Mouse (Mus musculus) forebrain, embryonic 12.5 days (tissue): ENCODE data around the gene Fsd1. TPM values are rescaled to one million over a fixed set of nuclear protein-coding genes. Genes with fewer than 3 reads are reported as not detected.
"Not testable (repeated sequence)": the region's sequence is repeated elsewhere in the genome, so short reads cannot be mapped to it uniquely, and the experiment has no call there.

Source experiments
- ATAC-seq: fragments of 200-750 bp; cut with Nextera tagmentation; 2 replicates; pipeline ENCODE4 v1.8.0; 2017; ENCODE audit warnings: moderate TSS enrichment; ENCODE audit not compliant: low FRiP score
- H3K27ac ChIP-seq: fragments of 300-500 bp; sonication (generic); 2 replicates; pipeline ENCODE4 v1.5.1; 2016; ENCODE audit warnings: mild to moderate bottlenecking
- H3K27me3 ChIP-seq: fragments of 300-500 bp; sonication (generic); 2 replicates; pipeline ENCODE4 v1.6.1; 2016; ENCODE audit warnings: mild to moderate bottlenecking
- H3K36me3 ChIP-seq: fragments of 300-500 bp; sonication (generic); replicated peaks from 2 replicates; pipeline ENCODE4 v1.6.1; 2016; ENCODE audit warnings: mild to moderate bottlenecking
- H3K4me1 ChIP-seq: fragments of 300-500 bp; sonication (generic); 2 replicates; pipeline ENCODE4 v1.6.1; 2016
- H3K4me2 ChIP-seq: fragments of 300-500 bp; sonication (generic); 2 replicates; pipeline ENCODE4 v1.6.1; 2016; ENCODE audit warnings: mild to moderate bottlenecking, moderate library complexity
- H3K4me3 ChIP-seq: fragments of 300-500 bp; sonication (generic); replicated peaks from 2 replicates; pipeline ENCODE4 v1.5.1; 2016; ENCODE audit warnings: mild to moderate bottlenecking
- H3K9ac ChIP-seq: fragments of 300-500 bp; sonication (generic); 2 replicates; pipeline ENCODE4 v1.6.1; 2016; ENCODE audit warnings: mild to moderate bottlenecking
- H3K9me3 ChIP-seq: fragments of 300-500 bp; sonication (generic); 2 replicates; pipeline ENCODE4 v1.6.1; 2016
- WGBS: fragments of 180-500 bp; shearing (Covaris S2); methylation state at CpG from one replicate; pipeline ENCODE4 v1.1.7; 2016; 5-methylcytosine and 5-hydroxymethylcytosine counted together
- polyA plus RNA-seq: library from polyadenylated mRNA; unstranded; fragments of >200 nt; fragmentation: Nextera tagmentation; extraction: Ambion mirVana; gene quantifications from 2 replicates; pipeline ENCODE4 v1.2.1, GENCODE M21; 2016

Fsd1 gene
- polyA plus RNA-seq, result 79.7 and 82.4 TPM in 2 replicates

- H3K9me3 ChIP-seq, result no peaks in the 10 kb centered on the region
- H3K9ac ChIP-seq, result peak within 1 kb of the TSS; percentile 78
- H3K4me1 ChIP-seq, result peaks cover 14% of the 10 kb centered on the region
- peak within 1 kb of the TSS; percentile 91 for H3K4me2 ChIP-seq
- no peaks in the 10 kb centered on the region for H3K27me3 ChIP-seq
- peak within 1 kb of the TSS; percentile 74 for H3K4me3 ChIP-seq
- peak; percentile 88 for ATAC-seq
- no peak within 1 kb of the TSS for H3K27ac ChIP-seq
- WGBS, result 10% methylated on average over 32 of the region's 35 CpGs
- peaks cover 15% of the 10 kb centered on the region for H3K36me3 ChIP-seq
Measured at GRCm38 (mm10) chr17:55986030-55986961, at the start of gene Fsd1. Gene Fsd1 (plus strand): TSS chr17:55986509.

GRCm38 (mm10) chr17:55944387-55944865 lies 41.9 kb upstream of the Fsd1 start:
- H3K9ac ChIP-seq, result peak overlapping the region; percentile 67; the same call in 1 of the 2 replicates
- H3K4me3 ChIP-seq, result peak overlapping the region; percentile 54
- not testable (repeated sequence) for H3K27me3 ChIP-seq, H3K4me1 ChIP-seq, H3K36me3 ChIP-seq, ATAC-seq, H3K9me3 ChIP-seq
- 39% methylated on average over 10 of the region's 10 CpGs for WGBS
- H3K4me2 ChIP-seq, result peak overlapping the region; percentile 77
- H3K27ac ChIP-seq, result peak overlapping the region; percentile 93

- H3K4me2 ChIP-seq, result peak overlapping the region; percentile 77
- ATAC-seq, result peak; percentile 97
- H3K4me1 ChIP-seq, H3K36me3 ChIP-seq, H3K9me3 ChIP-seq, H3K27me3 ChIP-seq: not testable (repeated sequence)
- H3K4me3 ChIP-seq, result peak overlapping the region; percentile 54
- under 1% methylated on average over 56 of the region's 56 CpGs for whole genome bisulfite sequencing
- H3K9ac ChIP-seq, result peak overlapping the region; percentile 67
- H3K27ac ChIP-seq, result peak overlapping the region; percentile 93
Measured at GRCm38 (mm10) chr17:55944866-55945682, 41.2 kb upstream of the Fsd1 start.

GRCm38 (mm10) chr17:55945696-55946095 lies 40.6 kb upstream of the Fsd1 start:
- H3K27me3 ChIP-seq, result peaks cover 13% of the 10 kb centered on the region; the same call in 1 of the 2 replicates
- H3K36me3 ChIP-seq, result no peaks in the 10 kb centered on the region
- no peaks in the 10 kb centered on the region for H3K9me3 ChIP-seq
- no peak for ATAC-seq
- peak overlapping the region; percentile 54 for H3K4me3 ChIP-seq
- H3K27ac ChIP-seq, result peak overlapping the region; percentile 93; the same call in 1 of the 2 replicates
- peak overlapping the region; percentile 77 for H3K4me2 ChIP-seq
- peak overlapping the region; percentile 67 for H3K9ac ChIP-seq
- peaks cover 9% of the 10 kb centered on the region for H3K4me1 ChIP-seq
- WGBS, result 40% methylated on average over 5 of the region's 5 CpGs

GRCm38 (mm10) chr17:55948647-55949046 lies 37.7 kb upstream of the Fsd1 start:
- Histone ChIP-seq H3K4me3 (no peak overlapping the region), H3K4me2 (no peak overlapping the region), H3K4me1 (peaks cover 9% of the 10 kb centered on the region), H3K9me3 (no peaks in the 10 kb centered on the region), H3K9ac (no peak overlapping the region), H3K36me3 (no peaks in the 10 kb centered on the region), H3K27me3 (peaks cover 25% of the 10 kb centered on the region; the same call in 1 of the 2 replicates), H3K27ac (no peak overlapping the region)
- no peak for ATAC-seq
- WGBS, result 90% methylated on average over 4 of the region's 4 CpGs

GRCm38 (mm10) chr17:55949400-55949799 lies 36.9 kb upstream of the Fsd1 start, which contains the start of gene Zfp119b:
Gene Zfp119b (minus strand): TSS chr17:55949500.
- WGBS, result 89% methylated on average over 2 of the region's 2 CpGs

GRCm38 (mm10) chr17:55950601-55951000 lies 35.7 kb upstream of the Fsd1 start:
- no peak for ATAC-seq
- H3K4me2 ChIP-seq, result no peak overlapping the region
- H3K36me3 ChIP-seq, result no peaks in the 10 kb centered on the region
- H3K27me3 ChIP-seq, result peaks cover 41% of the 10 kb centered on the region
- no peak overlapping the region for H3K4me3 ChIP-seq
- no peak overlapping the region for H3K9ac ChIP-seq
- no peaks in the 10 kb centered on the region for H3K9me3 ChIP-seq
- H3K27ac ChIP-seq, result no peak overlapping the region
- WGBS, result 85% methylated on average over 9 of the region's 9 CpGs
- H3K4me1 ChIP-seq, result peaks cover 3% of the 10 kb centered on the region

More at GRCm38 (mm10) chr17:55949400-55949799, 36.9 kb upstream of the Fsd1 start, which contains the start of gene Zfp119b:
- H3K9ac ChIP-seq, result no peak within 1 kb of the TSS
- no peaks in the 10 kb centered on the region for H3K36me3 ChIP-seq
- H3K4me2 ChIP-seq, result no peak within 1 kb of the TSS
- no peak within 1 kb of the TSS for H3K27ac ChIP-seq
- H3K4me3 ChIP-seq, result no peak within 1 kb of the TSS
- H3K4me1 ChIP-seq, result peaks cover 6% of the 10 kb centered on the region
- H3K9me3 ChIP-seq, result no peaks in the 10 kb centered on the region
- peaks cover 29% of the 10 kb centered on the region for H3K27me3 ChIP-seq
- no peak for ATAC-seq

GRCm38 (mm10) chr17:55952041-55952440 lies 34.3 kb upstream of the Fsd1 start:
- Histone ChIP-seq H3K27me3 (peaks cover 41% of the 10 kb centered on the region), H3K9ac (no peak overlapping the region), H3K4me3 (no peak overlapping the region), H3K36me3 (no peaks in the 10 kb centered on the region), H3K27ac (no peak overlapping the region), H3K4me2 (no peak overlapping the region), H3K9me3 (no peaks in the 10 kb centered on the region), H3K4me1 (peaks cover 11% of the 10 kb centered on the region)
- ATAC-seq, result no peak

- H3K4me1 ChIP-seq, result peaks cover 15% of the 10 kb centered on the region
- H3K4me2 ChIP-seq, result no peak within 1 kb of the TSS
- no peak for ATAC-seq
- H3K27ac ChIP-seq, result no peak within 1 kb of the TSS
- H3K27me3 ChIP-seq, result peaks cover 41% of the 10 kb centered on the region
- H3K9me3 ChIP-seq, result no peaks in the 10 kb centered on the region
- no peaks in the 10 kb centered on the region for H3K36me3 ChIP-seq
- 77% methylated on average over 6 of the region's 6 CpGs for WGBS
- H3K4me3 ChIP-seq, result no peak within 1 kb of the TSS
- H3K9ac ChIP-seq, result no peak within 1 kb of the TSS
Measured at GRCm38 (mm10) chr17:55952447-55953027, 33.8 kb upstream of the Fsd1 start, which contains the start of gene Ebi3. Gene Ebi3 (plus strand): TSS chr17:55952640.

GRCm38 (mm10) chr17:55953751-55954150 lies 32.6 kb upstream of the Fsd1 start:
- 76% methylated on average over 6 of the region's 6 CpGs for WGBS
- Histone ChIP-seq H3K4me2 (no peak overlapping the region), H3K9ac (no peak overlapping the region), H3K27me3 (peaks cover 38% of the 10 kb centered on the region), H3K4me1 (peaks cover 26% of the 10 kb centered on the region), H3K36me3 (no peaks in the 10 kb centered on the region), H3K4me3 (no peak overlapping the region), H3K27ac (no peak overlapping the region), H3K9me3 (no peaks in the 10 kb centered on the region)
- ATAC-seq, result no peak

- H3K4me3 ChIP-seq, result no peak overlapping the region
- peaks cover 26% of the 10 kb centered on the region for H3K4me1 ChIP-seq
- H3K27ac ChIP-seq, result no peak overlapping the region
- H3K36me3 ChIP-seq, result no peaks in the 10 kb centered on the region
- no peak for ATAC-seq
- no peaks in the 10 kb centered on the region for H3K9me3 ChIP-seq
- H3K4me2 ChIP-seq, result no peak overlapping the region
- peaks cover 38% of the 10 kb centered on the region for H3K27me3 ChIP-seq
- no peak overlapping the region for H3K9ac ChIP-seq
- 47% methylated on average over 16 of the region's 16 CpGs for WGBS
Measured at GRCm38 (mm10) chr17:55954229-55954628, 32.1 kb upstream of the Fsd1 start.
